Mouse (Mus musculus) hindbrain, embryonic 11.5 days (tissue): Measurements from ENCODE around the gene Syt12. TPM values are rescaled to one million over a fixed set of nuclear protein-coding genes. Genes with fewer than 3 reads are reported as not detected.

Experiments
- ATAC-seq: fragments of 200-750 bp; cut with Nextera tagmentation; 2 replicates; pipeline ENCODE4 v1.8.0; 2017; ENCODE audit warnings: mild to moderate bottlenecking, moderate TSS enrichment, moderate library complexity; ENCODE audit not compliant: low FRiP score
- DNase-seq: peaks from one replicate; pipeline ENCODE4 v3.0.0-alpha.2; 2015; ENCODE audit warnings: low spot score
- H3K27ac ChIP-seq: fragments of 300-500 bp; sonication (generic); 2 replicates; pipeline ENCODE4 v1.5.1; 2014; ENCODE audit warnings: mild to moderate bottlenecking, low read depth, low read length
- H3K27me3 ChIP-seq: fragments of 300-500 bp; sonication (generic); 2 replicates; pipeline ENCODE4 v1.6.1; 2014; ENCODE audit warnings: mild to moderate bottlenecking, low read length, moderate library complexity, mixed read lengths; ENCODE audit not compliant: control insufficient read depth, insufficient read depth
- H3K36me3 ChIP-seq: fragments of 300-500 bp; sonication (generic); 2 replicates; pipeline ENCODE4 v1.6.1; 2014; ENCODE audit warnings: mild to moderate bottlenecking, low read length, moderate library complexity, mixed read lengths; ENCODE audit not compliant: control insufficient read depth, insufficient read depth
- H3K4me1 ChIP-seq: fragments of 300-500 bp; sonication (generic); replicated peaks from 2 replicates; pipeline ENCODE4 v1.6.1; 2014; ENCODE audit warnings: low read length, mixed read lengths; ENCODE audit not compliant: control insufficient read depth, insufficient read depth
- H3K4me2 ChIP-seq: fragments of 300-500 bp; sonication (generic); replicated peaks from 2 replicates; pipeline ENCODE4 v1.6.1; 2014; ENCODE audit warnings: mild to moderate bottlenecking, low read depth, low read length
- H3K4me3 ChIP-seq: fragments of 300-500 bp; sonication (generic); 2 replicates; pipeline ENCODE4 v1.5.1; 2014; ENCODE audit warnings: low read depth, low read length
- H3K9ac ChIP-seq: fragments of 300-500 bp; sonication (generic); 2 replicates; pipeline ENCODE4 v1.6.1; 2014; ENCODE audit warnings: low read depth, low read length
- H3K9me3 ChIP-seq: fragments of 300-500 bp; sonication (generic); 2 replicates; pipeline ENCODE4 v1.6.1; 2016; ENCODE audit warnings: low read length; ENCODE audit not compliant: control insufficient read depth
- WGBS: fragments of 180-500 bp; shearing (Covaris S2); extraction: QIAGEN DNeasy Blood & Tissue Kit; methylation state at CpG from one replicate; pipeline ENCODE4 v1.1.7; 2014; 5-methylcytosine and 5-hydroxymethylcytosine counted together
- polyA plus RNA-seq: library from polyadenylated mRNA; unstranded; fragments of >200 nt; fragmentation: Nextera tagmentation; extraction: Ambion mirVana; gene quantifications from 2 replicates; pipeline ENCODE4 v1.2.1, GENCODE M21; 2014

Syt12 gene
- polyA plus RNA-seq, 1 experiment from 2014 or later = 0.99 TPM

DNA sequence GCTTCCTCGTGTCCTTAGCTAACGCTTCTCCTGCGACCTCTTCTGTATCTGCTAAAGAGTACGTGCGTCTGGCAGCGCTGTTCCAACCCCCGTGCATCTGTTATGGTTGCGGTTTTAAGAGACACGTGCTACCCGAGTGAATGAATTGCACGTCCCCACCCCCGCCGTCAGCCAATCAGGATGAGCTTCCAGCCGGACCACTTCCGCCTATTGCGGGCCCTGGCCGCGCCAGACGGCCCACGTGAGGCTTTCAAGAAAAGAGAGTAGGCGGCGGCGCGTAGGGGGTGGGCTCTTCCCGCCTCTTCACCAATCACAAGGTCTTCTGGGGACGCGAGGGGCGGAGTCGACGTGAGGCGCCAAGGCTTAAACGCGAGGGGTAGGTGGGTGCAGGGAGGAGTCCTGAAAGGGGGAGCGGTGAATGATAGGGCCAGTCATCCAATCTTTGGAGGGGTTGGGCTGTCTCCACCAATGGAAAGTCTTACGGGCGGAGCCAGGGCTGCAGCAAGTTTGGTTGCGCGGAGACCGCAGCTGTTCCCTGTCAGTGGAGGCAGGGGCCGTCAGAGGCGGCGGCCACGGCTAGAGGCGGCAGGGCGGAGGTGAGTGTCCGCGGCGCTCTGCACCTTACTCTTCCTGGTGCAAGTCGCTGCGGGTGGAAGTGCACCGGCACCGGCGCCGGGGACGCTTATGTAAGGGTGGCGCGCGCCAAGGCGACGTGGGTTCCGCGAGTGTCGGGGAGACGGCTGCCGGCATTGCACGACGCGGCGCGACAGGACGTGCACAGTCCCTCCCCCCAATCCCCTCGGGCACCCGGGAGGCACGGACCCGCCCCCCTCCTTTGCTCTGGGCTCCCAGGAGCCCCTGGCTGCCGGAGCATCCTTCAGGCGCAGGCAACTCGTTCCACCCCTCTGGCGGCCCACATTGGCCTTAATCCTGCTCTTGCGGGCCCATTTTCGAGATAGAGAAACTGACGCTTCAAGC lies 33.0 kb upstream of the Syt12 start, which contains the start of gene Pcx:
Gene Pcx, plus strand, starts transcription at position 487 of the 978 bp plus-strand sequence.
- DNase-seq (peak; percentile 99), ATAC-seq (peak; percentile 100)
- H3K4me1 ChIP-seq = no peaks in the 10 kb centered on the region
- H3K4me3 ChIP-seq = peak within 1 kb of the TSS; percentile 70
- peak within 1 kb of the TSS; percentile 54; the same call in 1 of the 2 replicates for H3K27ac ChIP-seq
- H3K27me3 ChIP-seq = no peaks in the 10 kb centered on the region
- peak within 1 kb of the TSS; percentile 73 for H3K4me2 ChIP-seq
- H3K9me3 ChIP-seq = no peaks in the 10 kb centered on the region
- WGBS = under 1% methylated on average over 78 of the region's 82 CpGs
- no peaks in the 10 kb centered on the region for H3K36me3 ChIP-seq
- H3K9ac ChIP-seq = peak within 1 kb of the TSS; percentile 49; the same call in 1 of the 2 replicates

DNA sequence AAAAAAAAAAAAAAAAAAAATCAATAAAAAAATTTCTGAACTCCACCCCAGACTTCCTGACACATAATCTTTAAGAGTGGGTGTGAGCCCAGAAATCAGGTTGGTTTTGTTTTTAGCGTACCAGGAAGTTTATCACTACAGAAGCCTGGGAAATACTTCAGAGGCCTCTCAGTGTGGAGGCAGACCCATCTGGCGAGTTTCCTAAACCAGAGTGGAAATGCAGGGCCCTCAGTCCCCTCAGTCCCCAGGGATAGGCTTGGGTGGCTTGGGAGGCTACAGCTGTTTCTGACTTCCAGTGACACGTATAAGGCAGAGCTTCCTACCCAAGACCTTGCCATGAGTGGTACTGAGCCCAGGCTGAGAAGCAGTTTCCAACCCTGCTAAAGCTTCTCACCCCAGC lies 30.5 kb upstream of the Syt12 start:
- Histone ChIP-seq H3K4me1 (no peaks in the 10 kb centered on the region), H3K4me2 (no peak overlapping the region), H3K9me3 (no peaks in the 10 kb centered on the region), H3K9ac (no peak overlapping the region), H3K27me3 (no peaks in the 10 kb centered on the region), H3K27ac (no peak overlapping the region), H3K36me3 (no peaks in the 10 kb centered on the region), H3K4me3 (no peak overlapping the region)
- no peak for ATAC-seq
- WGBS = 77% methylated on average over 3 of the region's 3 CpGs
- no peak for DNase-seq

DNA sequence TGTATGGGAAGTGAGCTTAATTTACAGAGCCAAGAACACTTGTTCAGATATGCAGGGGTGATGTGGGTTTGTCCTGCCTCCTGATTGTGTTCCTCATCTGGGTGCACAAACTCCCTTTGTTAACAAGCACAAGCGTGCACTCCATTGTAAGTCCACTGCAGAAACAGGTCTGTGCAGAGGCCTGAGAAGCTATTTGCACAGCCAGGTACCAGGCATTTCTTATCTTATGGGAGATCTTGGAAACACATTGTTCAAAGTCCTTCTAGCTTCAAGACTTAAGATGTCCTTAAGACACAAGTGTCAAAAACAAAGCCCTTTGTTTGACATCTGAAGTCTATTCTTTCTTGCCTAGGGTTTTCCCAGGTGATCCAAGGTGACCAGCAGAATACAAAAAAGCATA lies 27.6 kb upstream of the Syt12 start:
- ATAC-seq = no peak
- Histone ChIP-seq H3K4me3 (no peak overlapping the region), H3K4me2 (no peak overlapping the region), H3K27ac (no peak overlapping the region), H3K36me3 (no peaks in the 10 kb centered on the region), H3K9me3 (no peaks in the 10 kb centered on the region), H3K27me3 (no peaks in the 10 kb centered on the region), H3K4me1 (no peaks in the 10 kb centered on the region), H3K9ac (no peak overlapping the region)
- DNase-seq = no peak
- 83% methylated on average over 1 of the region's 1 CpGs for WGBS

DNA sequence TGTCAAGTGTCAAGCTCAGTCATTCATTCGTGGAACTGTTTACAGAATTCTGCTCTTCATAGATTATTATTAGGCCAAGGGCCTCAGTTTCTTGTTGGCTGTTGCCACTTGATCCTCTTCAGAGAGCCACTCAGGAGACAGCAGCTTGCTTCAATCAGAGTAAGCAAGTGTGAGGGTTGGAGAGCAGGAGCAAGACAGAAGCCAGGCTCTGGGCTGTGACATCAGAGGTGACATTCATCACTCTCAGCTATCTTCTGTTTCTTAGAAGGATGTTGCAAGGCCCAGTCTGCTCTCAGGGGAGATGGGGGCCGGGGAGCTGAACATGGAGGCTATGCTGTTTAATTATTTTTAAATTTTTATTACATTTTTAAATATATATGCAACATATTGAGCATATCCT lies 25.5 kb upstream of the Syt12 start:
- H3K27ac ChIP-seq = no peak overlapping the region
- H3K27me3 ChIP-seq = no peaks in the 10 kb centered on the region
- H3K4me1 ChIP-seq = 0 out of 2 replicates have a peak, but pooled peaks cover 2% of the 10 kb centered on the region
- WGBS = 74% methylated on average over 2 of the region's 2 CpGs
- no peaks in the 10 kb centered on the region for H3K36me3 ChIP-seq
- no peak for ATAC-seq
- H3K9me3 ChIP-seq = no peaks in the 10 kb centered on the region
- no peak for DNase-seq
- no peak overlapping the region for H3K9ac ChIP-seq
- H3K4me3 ChIP-seq = no peak overlapping the region
- H3K4me2 ChIP-seq = no peak overlapping the region

DNA sequence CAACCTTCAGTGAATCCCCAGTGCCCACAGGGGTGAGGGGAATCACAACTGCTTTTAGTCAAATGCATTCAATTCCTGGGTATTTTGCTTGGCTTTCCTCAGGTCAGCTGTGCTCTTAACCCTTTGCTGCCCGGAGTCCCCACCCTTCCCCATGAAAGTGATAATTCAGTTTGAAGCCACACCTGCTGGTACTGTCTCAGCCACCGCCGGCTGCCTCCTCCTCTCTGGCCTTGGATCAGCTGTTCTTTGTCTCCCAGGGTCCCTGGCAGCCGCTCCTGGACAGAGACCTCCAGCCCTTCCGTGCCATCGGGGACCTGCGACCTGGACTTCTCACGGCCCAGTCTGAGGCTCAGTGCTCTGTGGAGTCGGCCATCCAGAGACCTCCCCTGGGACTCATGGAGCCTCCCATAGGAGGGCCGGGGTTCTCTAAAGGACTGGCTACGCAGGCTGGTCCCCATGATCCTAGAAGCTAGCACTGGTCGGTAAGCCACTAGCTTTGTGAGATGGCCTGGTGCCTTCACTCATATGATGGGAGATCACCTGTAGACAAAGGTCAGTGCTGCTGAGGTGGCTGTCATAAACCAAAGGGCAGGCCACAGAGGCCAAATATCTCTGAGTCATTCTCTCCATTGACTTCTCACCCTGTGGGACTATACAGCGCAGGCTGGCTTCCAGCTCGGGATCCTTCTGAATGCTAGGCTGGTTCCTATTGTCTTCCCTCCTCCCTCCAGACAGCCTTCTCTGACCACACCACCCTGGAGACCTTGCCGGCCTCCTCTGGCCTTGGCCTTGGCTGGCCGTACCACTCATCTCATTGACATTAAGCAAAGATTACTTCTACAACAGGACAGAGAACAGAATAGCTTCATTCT lies 21.1 kb upstream of the Syt12 start, which contains the start of gene 2010003K11Rik:
Gene 2010003K11Rik, minus strand, starts transcription at position 522 of the 872 bp plus-strand sequence.
- H3K27me3 ChIP-seq = no peaks in the 10 kb centered on the region
- DNase-seq (no peak), ATAC-seq (no peak)
- no peak within 1 kb of the TSS for H3K27ac ChIP-seq
- WGBS = 60% methylated on average over 16 of the region's 16 CpGs
- H3K4me3 ChIP-seq = no peak within 1 kb of the TSS
- 0 out of 2 replicates have a peak, but pooled peaks cover 2% of the 10 kb centered on the region for H3K4me1 ChIP-seq
- H3K9ac ChIP-seq = no peak within 1 kb of the TSS
- no peaks in the 10 kb centered on the region for H3K9me3 ChIP-seq
- no peaks in the 10 kb centered on the region for H3K36me3 ChIP-seq
- no peak within 1 kb of the TSS for H3K4me2 ChIP-seq

DNA sequence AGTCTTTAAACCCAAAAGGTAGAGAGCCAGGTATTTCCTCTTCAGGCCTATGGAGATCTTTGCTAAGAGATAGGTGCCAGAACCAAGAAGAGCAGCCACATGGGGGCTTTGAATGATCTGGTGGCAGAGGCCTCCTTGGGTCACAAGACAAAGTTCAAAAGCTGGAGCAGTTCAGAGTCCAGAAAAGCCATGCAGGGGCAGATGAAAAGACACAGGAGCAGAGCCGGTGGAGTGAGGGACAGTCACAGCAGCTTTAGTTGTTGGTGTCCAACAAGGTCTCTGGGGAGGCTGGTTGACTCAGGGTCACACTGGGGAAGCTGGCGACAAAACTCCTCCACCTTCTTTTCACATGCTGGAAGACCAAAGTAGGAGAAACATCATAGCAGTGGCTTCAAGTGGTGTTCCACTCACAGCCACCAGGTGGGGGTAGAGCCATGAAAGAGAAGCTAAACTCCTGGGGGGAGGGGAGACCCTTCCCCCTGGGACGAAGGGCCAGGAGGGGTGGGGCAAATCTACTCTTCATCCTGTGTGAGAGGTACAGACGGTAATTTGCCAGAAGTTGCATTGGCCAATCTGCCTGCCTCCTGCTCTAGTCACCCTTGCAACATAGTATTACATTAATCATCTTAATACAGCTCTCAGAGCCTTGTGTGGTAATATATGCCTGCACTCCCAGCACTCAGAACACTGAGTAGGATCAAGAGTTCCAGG lies 20.2 kb upstream of the Syt12 start:
- no peak overlapping the region for H3K4me2 ChIP-seq
- H3K4me1 ChIP-seq = 0 out of 2 replicates have a peak, but pooled peaks cover 2% of the 10 kb centered on the region
- H3K4me3 ChIP-seq = no peak overlapping the region
- DNase-seq (peak; percentile 93), ATAC-seq (peak; percentile 57)
- no peaks in the 10 kb centered on the region for H3K36me3 ChIP-seq
- H3K27ac ChIP-seq = no peak overlapping the region
- 4% methylated on average over 4 of the region's 4 CpGs for WGBS
- H3K27me3 ChIP-seq = no peaks in the 10 kb centered on the region
- no peaks in the 10 kb centered on the region for H3K9me3 ChIP-seq
- H3K9ac ChIP-seq = no peak overlapping the region

DNA sequence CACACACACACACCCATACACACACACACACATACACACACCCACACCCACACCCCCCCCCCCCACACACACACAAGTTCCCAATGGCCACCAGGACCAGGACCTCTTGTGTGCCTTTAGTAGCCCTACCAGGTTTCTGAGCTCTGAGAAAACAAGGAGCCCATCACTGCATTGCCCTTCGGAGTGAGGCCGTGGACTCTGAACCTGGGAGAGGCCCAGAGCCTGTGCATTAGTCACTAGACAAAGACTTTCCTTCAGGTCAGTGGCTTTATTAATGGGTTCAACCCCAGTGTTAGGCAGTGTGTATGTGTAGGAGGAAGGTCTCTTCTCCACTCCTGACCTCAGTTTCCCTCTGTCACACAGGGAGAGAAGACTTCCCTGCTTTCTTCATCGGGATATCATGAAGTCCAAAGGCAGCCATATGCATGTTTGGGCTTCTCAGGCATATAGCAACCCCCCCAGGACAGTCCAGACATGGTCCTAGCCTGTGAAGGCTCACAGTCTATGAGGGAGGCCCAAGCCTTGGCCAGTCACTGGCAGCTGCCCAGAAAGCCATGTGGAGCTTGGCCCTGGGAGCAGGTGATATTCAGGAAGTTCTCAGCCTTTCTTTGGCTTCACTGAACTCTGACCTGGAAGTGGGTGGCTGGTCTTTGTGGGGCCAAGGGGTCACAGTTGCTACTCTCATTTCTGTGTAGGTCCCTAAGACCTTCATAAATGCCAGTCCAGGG lies 19.5 kb upstream of the Syt12 start:
- H3K9ac ChIP-seq = no peak overlapping the region

More for the DNA sequence above, 19.5 kb upstream of the Syt12 start:
- Histone ChIP-seq H3K27ac (no peak overlapping the region), H3K36me3 (no peaks in the 10 kb centered on the region), H3K4me1 (0 out of 2 replicates have a peak, but pooled peaks cover 2% of the 10 kb centered on the region), H3K27me3 (no peaks in the 10 kb centered on the region), H3K9me3 (no peaks in the 10 kb centered on the region), H3K4me2 (no peak overlapping the region), H3K4me3 (no peak overlapping the region)
- no peak for DNase-seq
- WGBS = 85% methylated on average over 3 of the region's 3 CpGs
- ATAC-seq = no peak
